ENCODE assay signal across 20 mouse cellular contexts in genomic region chr3:26465158-26465557, GRCm38 (mm10).
DNase-seq lines count a peak whose midpoint lies in the region; ATAC-seq lines count a peak whose summit lies in the region.
"Had no signal": no experiment of that assay in that cellular context is flagged by ENCODE, and none has a peak within 500 bp of the region (broad histone marks: within the 10 kb centered on the region; RNA-seq: fewer than 3 reads in every experiment).

No protein-coding gene starts in this region.

- H3K4me3 ChIP-seq in neural tube, embryonic 15.5 days (replicated peaks), result no peak overlapping the region
- H3K4me3 ChIP-seq: embryonic facial prominence, embryonic 10.5 days; forebrain, embryonic 13.5 days; heart, embryonic 12.5 days; hindbrain, embryonic 15.5 days had no signal

- H3K27ac ChIP-seq in neural tube, embryonic 15.5 days (replicated peaks), result no peak overlapping the region
- H3K27ac ChIP-seq: embryonic facial prominence, embryonic 10.5 days; forebrain, embryonic 13.5 days; hindbrain, embryonic 15.5 days had no signal

- H3K9me3 ChIP-seq in neural tube, embryonic 15.5 days (replicated peaks), result no peaks in the 10 kb centered on the region
- H3K9me3 ChIP-seq: embryonic facial prominence, embryonic 10.5 days; forebrain, embryonic 13.5 days; heart, embryonic 12.5 days; hindbrain, embryonic 15.5 days had no signal

- H3K27me3 ChIP-seq in neural tube, embryonic 15.5 days (replicated peaks), result no peaks in the 10 kb centered on the region
- H3K27me3 ChIP-seq: CH12.LX; forebrain, embryonic 13.5 days; heart, embryonic 12.5 days; hindbrain, embryonic 15.5 days had no signal

- DNase-seq in heart, adult 11 months, result peak; percentile 4
- DNase-seq in heart, postnatal 10 days, result no peak
- DNase-seq in right cerebral cortex, adult 18-20 months, result peak; percentile 43
- DNase-seq in right cerebral cortex, postnatal 4 days, result no peak
- peak; percentile 6 to 11 for DNase-seq in left cerebral cortex, adult 9 months (ENCODE audit: low spot score in 2 of 2)
- DNase-seq in telencephalon, adult 2 months (ENCODE audit: low read depth, low spot score), result peak; percentile 45
- DNase-seq: adrenal gland, postnatal 14 days; cerebellum, adult 2 months; cerebellum, postnatal 10 days; forebrain, postnatal 0 days; gastrocnemius, postnatal 14 days; heart, postnatal 36 days had no signal

- no peak overlapping the region for H3K9ac ChIP-seq in neural tube, embryonic 15.5 days (replicated peaks)
- H3K9ac ChIP-seq: forebrain, embryonic 13.5 days; forebrain, postnatal 0 days; heart, embryonic 12.5 days; hindbrain, embryonic 15.5 days had no signal

- no peaks in the 10 kb centered on the region for H3K4me1 ChIP-seq in neural tube, embryonic 15.5 days
- H3K4me1 ChIP-seq: embryonic facial prominence, embryonic 10.5 days; forebrain, embryonic 13.5 days; heart, embryonic 12.5 days; hindbrain, embryonic 15.5 days had no signal

- no peaks in the 10 kb centered on the region for H3K36me3 ChIP-seq in neural tube, embryonic 15.5 days
- H3K36me3 ChIP-seq: embryonic facial prominence, embryonic 10.5 days; heart, embryonic 12.5 days; hindbrain, embryonic 15.5 days had no signal

- intact Hi-C loops in heart, postnatal 10 days (cut with DNase I), result no loop called here

- 92% methylated on average over 7 of the region's 7 CpGs for WGBS in neural tube, embryonic 15.5 days

- ATAC-seq in neural tube, embryonic 15.5 days (ENCODE audit: low FRiP score), result no peak
- ATAC-seq: activated CD4-positive, CD25-positive, alpha-beta regulatory T cell, adult 4 months; forebrain, embryonic 13.5 days; forebrain, postnatal 0 days; Patski had no signal

- H3K4me2 ChIP-seq in neural tube, embryonic 15.5 days, result no peak overlapping the region
- H3K4me2 ChIP-seq: forebrain, embryonic 13.5 days; heart, embryonic 12.5 days; hindbrain, embryonic 15.5 days had no signal

Comparison
In these comparisons a context has a peak if more than half of its experiments do, and no peak if none do; other contexts are left out.
1. DNase-seq: peak in heart, adult 11 months (single experiment), right cerebral cortex, adult 18-20 months (single experiment), left cerebral cortex, adult 9 months (2 of 2) and telencephalon, adult 2 months (single experiment); none in heart, postnatal 10 days (0 of 2) and right cerebral cortex, postnatal 4 days (single experiment).